Mouse (Mus musculus) small intestine, adult 2 months (tissue): ENCODE measurements at regions not wholly inside any gene's neighbourhood (a gene's known extent, or its start where the extent isn't known, plus 50 kb on each side); places are given as distances from the start of the nearest gene placed in this dataset.

Source experiments
- CTCF ChIP-seq: fragments of 200-500 bp; IDR thresholded peaks from 2 replicates; pipeline ENCODE4 v1.5.1; 2012; ENCODE audit warnings: low read depth, mild to moderate bottlenecking, control low read depth, inconsistent platforms, low read length, moderate library complexity, mixed read lengths; ENCODE audit not compliant: insufficient replicate concordance, insufficient read length; ENCODE audit errors: extremely low read depth
- POLR2A ChIP-seq: fragments of 200-500 bp; IDR thresholded peaks from 2 replicates; pipeline ENCODE4 v1.6.1; 2012; ENCODE audit warnings: low read depth, mild to moderate bottlenecking, control low read depth, inconsistent platforms, low read length, moderate library complexity

- TF ChIP-seq POLR2A (no peak), CTCF (no peak)
Measured at GRCm38 (mm10) chr4:131413380-131413779, 424.7 kb downstream of the Ptpru start.
